Mouse (Mus musculus) stomach, postnatal 0 days (tissue): Measurements from ENCODE around the gene Mical3. TPM values are rescaled to one million over a fixed set of nuclear protein-coding genes. Genes with fewer than 3 reads are reported as not detected.

ENCODE experiments used
- ATAC-seq: fragments of 200-750 bp; cut with Nextera tagmentation; 2 replicates; pipeline ENCODE4 v1.8.0; 2017; ENCODE audit not compliant: low FRiP score, low TSS enrichment
- DNase-seq: peaks from one replicate; pipeline ENCODE4 v3.0.0-alpha.2; 2016; ENCODE audit warnings: low spot score
- H3K27ac ChIP-seq: fragments of 300-500 bp; sonication (generic); replicated peaks from 2 replicates; pipeline ENCODE4 v1.5.1; 2014; ENCODE audit warnings: mild to moderate bottlenecking, control low read depth
- H3K27me3 ChIP-seq: fragments of 300-500 bp; sonication (generic); 2 replicates; pipeline ENCODE4 v1.6.1; 2014; ENCODE audit warnings: low read length; ENCODE audit not compliant: control insufficient read depth, insufficient read depth
- H3K36me3 ChIP-seq: fragments of 300-500 bp; sonication (generic); 2 replicates; pipeline ENCODE4 v1.6.1; 2014; ENCODE audit warnings: low read length, mixed read lengths; ENCODE audit not compliant: control insufficient read depth, insufficient read depth
- H3K4me1 ChIP-seq: fragments of 300-500 bp; sonication (generic); replicated peaks from 2 replicates; pipeline ENCODE4 v1.6.1; 2014; ENCODE audit warnings: antibody characterized with exemption; ENCODE audit not compliant: control insufficient read depth, insufficient read depth
- H3K4me2 ChIP-seq: fragments of 300-500 bp; sonication (generic); replicated peaks from 2 replicates; pipeline ENCODE4 v1.6.1; 2014; ENCODE audit warnings: low read depth, mild to moderate bottlenecking, control low read depth, moderate library complexity
- H3K4me3 ChIP-seq: fragments of 300-500 bp; sonication (generic); 2 replicates; pipeline ENCODE4 v1.5.1; 2014; ENCODE audit warnings: low read depth, low read length, control low read depth
- H3K9ac ChIP-seq: fragments of 300-500 bp; sonication (generic); 2 replicates; pipeline ENCODE4 v1.6.1; 2014; ENCODE audit warnings: mild to moderate bottlenecking, low read length, control low read depth, mixed read lengths
- H3K9me3 ChIP-seq: fragments of 300-500 bp; sonication (generic); 2 replicates; pipeline ENCODE4 v1.6.1; 2016; ENCODE audit warnings: low read length; ENCODE audit not compliant: control insufficient read depth
- CTCF ChIP-seq: IDR thresholded peaks from 2 replicates; pipeline ENCODE4 v1.5.1; 2016; ENCODE audit warnings: antibody characterized with exemption, low read depth, mild to moderate bottlenecking, moderate library complexity
- EP300 ChIP-seq: optimal IDR thresholded peaks from 2 replicates; pipeline ENCODE3; 2016; ENCODE audit warnings: antibody characterized with exemption
- WGBS: fragments of 180-500 bp; shearing (Covaris S2); extraction: QIAGEN DNeasy Blood & Tissue Kit; methylation state at CpG from one replicate; pipeline ENCODE4 v1.1.7; 2014; 5-methylcytosine and 5-hydroxymethylcytosine counted together
- polyA plus RNA-seq: library from polyadenylated mRNA; unstranded; fragments of >200 nt; fragmentation: Nextera tagmentation; extraction: Ambion mirVana; gene quantifications from 2 replicates; pipeline ENCODE4 v1.2.1, GENCODE M21; 2015

The Mical3 gene
- polyA plus RNA-seq, 1 experiment from 2014 or later, result 4.5 TPM

DNA sequence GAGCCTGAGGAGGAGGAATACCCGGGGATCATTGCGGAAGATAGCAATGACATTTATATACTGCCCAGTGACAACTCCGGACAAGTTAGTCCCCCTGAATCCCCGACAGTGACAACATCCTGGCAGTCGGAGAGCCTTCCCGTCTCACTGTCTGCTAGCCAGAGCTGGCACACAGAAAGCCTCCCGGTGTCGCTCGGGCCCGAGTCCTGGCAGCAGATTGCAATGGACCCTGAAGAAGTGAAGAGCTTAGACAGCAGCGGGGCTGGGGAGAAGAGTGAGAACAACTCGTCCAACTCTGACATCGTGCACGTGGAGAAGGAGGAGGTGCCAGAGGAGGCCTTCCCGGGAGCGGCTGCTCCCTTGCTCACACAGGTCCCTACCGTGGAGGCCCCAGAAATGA is 244.1 kb downstream of the Mical3 start:
- ATAC-seq (no peak), DNase-seq (no peak)
- H3K27ac ChIP-seq, result no peak overlapping the region

DNA sequence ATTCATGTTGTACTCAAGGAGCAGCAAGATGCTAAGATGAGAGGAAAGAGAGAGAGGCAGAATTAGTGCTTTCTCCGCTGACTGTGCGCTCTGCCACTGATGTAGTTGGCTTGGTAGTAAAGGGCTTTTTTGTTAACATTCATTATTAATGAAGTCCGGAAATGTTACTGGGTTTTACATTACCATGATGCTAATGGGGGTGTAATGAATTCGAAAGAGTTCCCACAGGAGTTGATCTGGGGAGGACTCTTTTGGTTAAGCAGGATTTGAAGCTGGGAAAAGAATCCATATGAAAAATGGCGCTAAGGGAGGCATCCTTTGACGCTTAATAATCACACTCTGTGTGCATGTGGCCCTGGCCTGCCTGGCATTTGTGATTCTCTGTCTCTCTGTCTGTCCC is 246.4 kb downstream of the Mical3 start:
- no peak overlapping the region for H3K9ac ChIP-seq
- TF ChIP-seq CTCF, result no peak
- no peak for TF ChIP-seq EP300
- no peak overlapping the region for H3K27ac ChIP-seq
- H3K4me2 ChIP-seq, result no peak overlapping the region
- no peaks in the 10 kb centered on the region for H3K9me3 ChIP-seq
- no peak overlapping the region for H3K4me3 ChIP-seq
- no peaks in the 10 kb centered on the region for H3K27me3 ChIP-seq
- H3K36me3 ChIP-seq, result peaks cover 14% of the 10 kb centered on the region
- ATAC-seq, result no peak
- H3K4me1 ChIP-seq, result no peaks in the 10 kb centered on the region
- WGBS, result 94% methylated on average over 6 of the region's 6 CpGs
- no peak for DNase-seq

More for the DNA sequence above, 244.1 kb downstream of the Mical3 start:
- Histone ChIP-seq H3K9ac (no peak overlapping the region), H3K36me3 (peaks cover 13% of the 10 kb centered on the region), H3K27me3 (no peaks in the 10 kb centered on the region), H3K4me1 (no peaks in the 10 kb centered on the region), H3K4me3 (no peak overlapping the region), H3K9me3 (no peaks in the 10 kb centered on the region), H3K4me2 (no peak overlapping the region)
- 86% methylated on average over 17 of the region's 17 CpGs for WGBS
- TF ChIP-seq CTCF (no peak), EP300 (no peak)

Other genes starting within 250 kb of the Mical3 start
- gene Bid, start 214.1 kb downstream of the Mical3 start, polyA plus RNA-seq, result 21.6 and 21.8 TPM in 2 replicates
- gene Pex26, start 52.7 kb upstream of the Mical3 start, polyA plus RNA-seq, result 6.2 and 6.5 TPM in 2 replicates
- 0.06 and 0.13 TPM in 2 replicates for gene Tuba8, start 79.7 kb upstream of the Mical3 start, polyA plus RNA-seq
- 4.7 and 5.1 TPM in 2 replicates for gene Usp18, start 114.9 kb upstream of the Mical3 start, polyA plus RNA-seq
- 0.46 and 0.52 TPM in 2 replicates for gene Slc6a13, start 169.2 kb upstream of the Mical3 start, polyA plus RNA-seq
- gene Slc6a12, start 212.1 kb upstream of the Mical3 start, polyA plus RNA-seq, result 0.11 and 0.17 TPM in 2 replicates